In the genomic region with DNA sequence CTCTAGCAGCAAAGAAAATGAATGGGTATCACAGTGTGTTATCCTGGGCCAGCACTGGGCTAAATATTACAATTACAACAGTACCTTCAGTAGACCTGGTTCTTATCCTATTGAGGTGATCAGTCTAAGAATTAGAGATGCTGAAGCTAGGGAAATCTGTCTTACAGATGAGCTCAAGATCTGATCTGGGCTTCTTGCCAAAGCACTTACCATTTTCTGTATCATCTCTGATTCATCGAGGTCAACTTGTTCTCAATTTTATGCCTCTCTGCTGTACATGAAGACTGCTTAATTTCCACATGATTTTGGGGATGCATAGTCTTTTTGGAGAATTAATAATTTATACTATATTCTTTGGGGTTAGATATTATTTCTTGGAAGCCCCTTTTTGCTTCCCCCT, we compare ENCODE assay signal across 27 mouse cellular contexts.
DNase-seq lines count a peak whose midpoint lies in the region; ATAC-seq lines count a peak whose summit lies in the region.
"Had no signal": no experiment of that assay in that cellular context is flagged by ENCODE, and none has a peak within 500 bp of the region (broad histone marks: within the 10 kb centered on the region; RNA-seq: fewer than 3 reads in every experiment).

No protein-coding gene starts in this region.

- no peak overlapping the region for H3K4me2 ChIP-seq in intestine, embryonic 14.5 days (ENCODE audit: low read length)
- H3K4me2 ChIP-seq in intestine, embryonic 16.5 days (ENCODE audit: low read depth, low read length) = no peak overlapping the region
- H3K4me2 ChIP-seq: embryonic facial prominence, embryonic 12.5 days; forebrain, embryonic 15.5 days; heart, embryonic 12.5 days; hindbrain, embryonic 13.5 days; limb, embryonic 12.5 days; liver, embryonic 11.5 days; lung, embryonic 15.5 days; neural tube, embryonic 12.5 days had no signal

- H3K4me1 ChIP-seq in intestine, embryonic 14.5 days (replicated peaks; ENCODE audit: control insufficient read depth, insufficient read depth, low read length) = no peaks in the 10 kb centered on the region
- H3K4me1 ChIP-seq in intestine, embryonic 16.5 days (ENCODE audit: control insufficient read depth, insufficient read depth, low read length) = no peaks in the 10 kb centered on the region
- H3K4me1 ChIP-seq: embryonic facial prominence, embryonic 12.5 days; forebrain, embryonic 15.5 days; heart, embryonic 12.5 days; lung, embryonic 15.5 days; neural tube, embryonic 12.5 days had no signal

- H3K27ac ChIP-seq in intestine, embryonic 14.5 days (ENCODE audit: low read depth) = no peak overlapping the region
- no peak overlapping the region for H3K27ac ChIP-seq in intestine, embryonic 16.5 days (ENCODE audit: low read length)
- H3K27ac ChIP-seq: embryonic facial prominence, embryonic 12.5 days; forebrain, embryonic 15.5 days; heart, adult 2 months; hindbrain, embryonic 13.5 days; limb, embryonic 12.5 days; lung, embryonic 15.5 days; midbrain, embryonic 10.5 days; neural tube, embryonic 12.5 days had no signal

- H3K9me3 ChIP-seq in intestine, embryonic 14.5 days (ENCODE audit: control insufficient read depth, low read length) = no peaks in the 10 kb centered on the region
- no peaks in the 10 kb centered on the region for H3K9me3 ChIP-seq in intestine, embryonic 16.5 days (ENCODE audit: control insufficient read depth, low read length)
- H3K9me3 ChIP-seq: embryonic facial prominence, embryonic 12.5 days; forebrain, embryonic 15.5 days; heart, embryonic 12.5 days; hindbrain, embryonic 13.5 days; limb, embryonic 12.5 days; lung, embryonic 15.5 days; midbrain, embryonic 10.5 days; neural tube, embryonic 12.5 days had no signal

- no peak for DNase-seq in intestine, embryonic 14.5 days (ENCODE audit: low spot score)
- DNase-seq in 3134 (ENCODE audit: extremely low read depth, insufficient read length, low spot score) (peak; percentile 10), 3T3-L1 (ENCODE audit: low read depth, low spot score) (peak; percentile 87)
- peak; percentile 11 for DNase-seq in adrenal gland, postnatal 14 days
- DNase-seq in frontal cortex, adult 2 months (ENCODE audit: extremely low spot score in 1 of 2, low spot score in 1 of 2) = no peak
- DNase-seq in frontal cortex, postnatal 36 days (ENCODE audit: low spot score in 2 of 2) = no peak
- DNase-seq: cerebellum, adult 11-12 months; cerebellum, adult 9-11 months; embryo, embryonic 11 days; heart, adult 2 months; heart, postnatal 4 days; kidney, adult 11 months; kidney, postnatal 25 days; thymus, postnatal 4 days had no signal

- H3K36me3 ChIP-seq in intestine, embryonic 14.5 days (ENCODE audit: control insufficient read depth, insufficient read depth, low read length) = no peaks in the 10 kb centered on the region
- no peaks in the 10 kb centered on the region for H3K36me3 ChIP-seq in intestine, embryonic 16.5 days (ENCODE audit: control insufficient read depth, insufficient read depth, low read length)
- H3K36me3 ChIP-seq: embryonic facial prominence, embryonic 12.5 days; forebrain, embryonic 15.5 days; heart, embryonic 12.5 days; hindbrain, embryonic 13.5 days; limb, embryonic 12.5 days; lung, embryonic 15.5 days; midbrain, embryonic 10.5 days; neural tube, embryonic 12.5 days had no signal

- ATAC-seq in intestine, embryonic 14.5 days (replicated peaks; ENCODE audit: low FRiP score, low TSS enrichment, low read depth) = 0 out of 2 replicates have a peak, but pooled peaks have one; percentile 55
- no peak for ATAC-seq in intestine, embryonic 16.5 days
- ATAC-seq: activated CD4-positive, CD25-positive, alpha-beta regulatory T cell, adult 4 months; forebrain, embryonic 15.5 days; midbrain, embryonic 16.5 days had no signal

- no peak overlapping the region for H3K9ac ChIP-seq in intestine, embryonic 14.5 days (ENCODE audit: low read length)
- H3K9ac ChIP-seq in intestine, embryonic 16.5 days (ENCODE audit: low read depth, low read length) = no peak overlapping the region
- H3K9ac ChIP-seq: embryonic facial prominence, embryonic 12.5 days; forebrain, embryonic 15.5 days; heart, embryonic 12.5 days; hindbrain, embryonic 13.5 days; limb, embryonic 12.5 days; lung, embryonic 15.5 days; neural tube, embryonic 12.5 days had no signal

- 42% methylated on average over 1 of the region's 1 CpGs for WGBS in intestine, embryonic 14.5 days
- WGBS in intestine, embryonic 16.5 days = 49% methylated on average over 1 of the region's 1 CpGs

- no peak overlapping the region for H3K4me3 ChIP-seq in intestine, embryonic 14.5 days (ENCODE audit: low read depth, low read length)
- no peak overlapping the region for H3K4me3 ChIP-seq in intestine, embryonic 16.5 days (ENCODE audit: low read length)
- H3K4me3 ChIP-seq: embryonic facial prominence, embryonic 12.5 days; forebrain, embryonic 15.5 days; heart, adult 2 months; heart, embryonic 12.5 days; hindbrain, embryonic 13.5 days; limb, embryonic 12.5 days; lung, embryonic 15.5 days; midbrain, embryonic 10.5 days; myocyte; neural tube, embryonic 12.5 days had no signal

- 0 out of 2 replicates have a peak, but pooled peaks cover 2% of the 10 kb centered on the region for H3K27me3 ChIP-seq in intestine, embryonic 14.5 days (replicated peaks; ENCODE audit: control insufficient read depth, insufficient read depth, low read length)
- no peaks in the 10 kb centered on the region for H3K27me3 ChIP-seq in intestine, embryonic 16.5 days (replicated peaks; ENCODE audit: control insufficient read depth, insufficient read depth, low read length)
- H3K27me3 ChIP-seq: embryonic facial prominence, embryonic 12.5 days; forebrain, embryonic 15.5 days; heart, embryonic 12.5 days; hindbrain, embryonic 13.5 days; limb, embryonic 12.5 days; lung, embryonic 15.5 days; neural tube, embryonic 12.5 days had no signal

Comparison
In these comparisons a context has a peak if more than half of its experiments do, and no peak if none do; other contexts are left out.
1. DNase-seq: peak in 3134 (single experiment), 3T3-L1 (single experiment) and adrenal gland, postnatal 14 days (single experiment); none in intestine, embryonic 14.5 days (single experiment), frontal cortex, adult 2 months (0 of 2) and frontal cortex, postnatal 36 days (0 of 2).